Mouse (Mus musculus) liver, adult 2 months (tissue): ENCODE results near the gene Dad1.

Experiments
- CTCF ChIP-seq: fragments of 200-500 bp; IDR thresholded peaks from 2 replicates; pipeline ENCODE4 v1.5.1; 2011; ENCODE audit warnings: low read depth, low read length, control low read depth
- POLR2A ChIP-seq: fragments of 200-500 bp; IDR thresholded peaks from 2 replicates; pipeline ENCODE4 v1.6.1; 2011; ENCODE audit warnings: low read length, control low read depth; ENCODE audit not compliant: insufficient read depth; ENCODE audit errors: extremely low read depth

DNA sequence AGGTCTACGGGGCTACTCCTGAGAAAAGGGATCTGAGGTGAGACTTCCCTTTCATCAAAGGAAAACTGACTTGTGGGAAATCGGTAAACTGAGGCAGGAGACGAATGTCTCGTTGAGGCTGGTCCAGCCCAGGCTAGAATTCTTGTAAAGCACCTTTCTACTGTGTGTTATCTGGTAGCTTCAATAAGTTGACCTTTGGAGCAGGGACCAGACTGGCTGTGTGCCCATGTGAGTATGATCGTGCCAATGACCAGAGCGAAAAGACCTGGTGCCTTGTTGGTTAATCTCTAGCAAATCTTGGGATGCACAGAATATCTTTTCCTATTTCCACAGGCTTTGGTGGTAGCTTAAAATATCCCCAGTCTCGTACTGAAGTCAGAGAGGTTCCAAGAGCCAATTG is 37.8 kb downstream of the Dad1 start:
- no peak for TF ChIP-seq CTCF
- TF ChIP-seq POLR2A: no peak
